Mouse (Mus musculus) B cell, adult 67 days (primary cell): ENCODE data around the gene Gas2l1. TPM values are rescaled to one million over a fixed set of nuclear protein-coding genes. Genes with fewer than 3 reads are reported as not detected.

Source experiments
- total RNA-seq, 2 experiments: library from RNA; stranded (reverse); gene quantifications; 4 replicates each; pipeline ENCODE4 v1.2.4; 2023

Gas2l1 gene
- total RNA-seq: 1 to 10 TPM in 1 of 2 experiments, under 1 TPM in 1; 0.75 to 1.0 TPM

DNA sequence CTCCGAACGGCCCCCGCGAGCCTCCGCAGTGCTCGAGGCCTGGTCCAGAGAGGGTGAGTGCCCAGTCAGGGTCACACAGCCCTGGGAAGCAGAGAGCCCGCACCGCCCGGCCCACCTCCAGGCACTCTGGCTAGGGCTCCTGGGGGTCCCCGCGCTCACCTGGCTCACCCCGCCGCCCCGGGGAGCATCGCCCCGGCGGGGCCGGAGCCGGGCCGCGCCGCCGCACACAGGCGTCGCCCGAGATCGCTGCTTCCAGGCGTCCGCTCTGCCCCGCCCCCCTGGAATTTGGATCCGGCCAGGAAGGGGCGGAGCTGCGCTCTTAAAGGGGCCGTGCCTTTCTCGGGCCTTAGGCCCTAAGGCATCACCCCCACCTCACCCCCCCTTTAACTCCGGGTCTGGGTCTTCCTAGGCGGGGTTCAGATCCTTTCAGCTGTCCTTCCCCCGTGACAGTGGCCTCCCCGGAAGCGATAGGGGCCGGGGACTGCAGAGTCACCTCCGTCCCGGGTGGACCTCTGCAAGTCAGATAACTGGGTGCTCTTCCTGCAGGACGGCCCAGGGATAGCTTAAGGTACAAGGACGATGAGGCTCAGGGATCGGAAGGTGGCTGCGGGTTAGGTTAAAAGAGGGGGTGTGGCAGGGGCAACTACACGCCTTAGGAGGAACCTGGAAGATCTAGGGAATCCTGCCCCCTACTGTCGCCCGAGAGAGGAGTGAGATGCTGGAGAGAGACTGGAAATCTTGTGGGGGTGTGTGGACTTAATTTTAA, at the start of gene Gas2l1:
Gene Gas2l1, minus strand, starts transcription at position 272 of the 766 bp plus-strand sequence.

DNA sequence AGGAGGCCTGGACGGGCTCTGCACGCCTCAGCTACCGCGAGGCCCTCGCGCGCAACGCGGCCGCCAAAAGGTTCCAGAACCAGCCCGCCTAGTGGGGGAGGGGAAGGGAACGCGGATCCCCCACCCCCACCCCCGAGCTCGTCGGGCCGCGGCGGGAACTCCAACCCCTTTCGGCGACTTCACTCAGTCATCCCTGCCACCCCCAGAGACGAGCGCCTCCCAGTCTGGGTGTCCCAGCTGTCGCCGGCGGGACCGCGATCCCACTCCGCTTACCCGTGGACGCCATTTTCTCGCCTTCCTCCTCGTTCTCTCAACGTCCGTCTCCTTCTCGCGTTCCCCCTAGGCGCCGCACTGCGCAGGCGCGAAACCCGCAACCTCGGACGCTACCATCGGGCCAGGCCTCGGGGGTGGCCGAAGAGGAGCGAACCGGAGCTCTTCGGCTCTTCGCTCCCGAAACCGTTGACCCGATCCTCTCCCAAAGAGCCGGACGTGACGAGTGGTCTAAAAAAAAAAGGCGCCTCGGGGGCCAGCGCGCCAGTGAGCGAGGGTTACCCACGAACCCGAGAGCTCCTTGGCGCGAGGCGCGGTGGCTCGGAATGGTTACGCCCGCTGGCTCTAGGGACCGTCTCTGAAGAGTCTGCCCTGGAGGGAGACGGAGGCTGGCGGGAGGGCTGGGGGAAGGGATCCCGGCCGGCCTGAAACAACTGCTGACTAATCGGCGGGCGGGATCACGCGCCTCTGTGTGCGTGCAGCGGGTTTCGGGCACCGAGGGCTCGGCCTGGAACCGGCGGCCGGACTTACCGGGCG, 33.8 kb upstream of the Gas2l1 start, which contains the start of the genes Rhbdd3 and Ewsr1:
Gene Rhbdd3, plus strand, starts transcription at position 191 of the 807 bp plus-strand sequence.
Gene Ewsr1, minus strand, starts transcription at position 531 of the 807 bp plus-strand sequence.

DNA sequence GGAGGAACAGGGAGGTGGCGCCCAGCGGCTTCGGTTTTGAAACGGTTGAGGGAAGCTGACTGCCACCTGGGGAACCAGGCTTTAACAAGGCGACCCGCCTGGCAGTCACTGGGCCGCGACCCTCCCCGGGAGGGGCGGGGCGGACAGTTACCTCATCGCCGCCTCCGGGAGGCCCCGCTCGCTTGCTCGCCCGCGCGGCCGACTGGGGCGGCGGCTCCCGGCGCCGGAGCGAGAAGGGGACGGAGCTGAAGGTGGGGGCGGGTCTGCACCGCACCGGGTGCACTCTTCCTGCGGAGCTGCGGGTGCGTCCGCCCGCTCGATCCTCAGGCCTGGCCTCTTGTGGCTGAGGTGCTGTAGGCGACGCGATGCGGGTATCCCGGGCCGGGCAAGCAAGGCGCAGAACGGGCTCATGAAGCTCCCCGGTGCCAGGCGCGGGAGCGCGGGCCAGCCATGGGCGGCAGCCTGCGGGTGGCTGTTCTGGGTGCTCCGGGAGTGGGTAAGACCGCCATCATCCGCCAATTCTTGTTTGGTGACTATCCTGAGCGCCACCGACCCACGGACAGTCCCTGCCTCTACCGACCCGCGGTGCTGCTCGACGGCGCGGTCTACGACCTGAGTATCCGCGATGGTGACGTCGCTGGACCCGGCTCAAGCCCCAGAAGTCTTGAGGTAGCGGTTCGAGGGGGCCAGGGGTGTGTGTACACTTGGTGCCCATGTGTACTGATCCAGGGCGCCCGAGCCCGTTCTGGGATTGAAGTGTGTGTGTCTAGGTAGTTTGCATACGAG, 7.1 kb downstream of the Gas2l1 start, which contains the start of gene Rasl10a:
Gene Rasl10a, plus strand, starts transcription at position 273 of the 786 bp plus-strand sequence.

Other genes starting within 250 kb of the Gas2l1 start
- 10 to 100 TPM; 48.8 to 48.9 TPM for gene Nf2, start 215.8 kb downstream of the Gas2l1 start, total RNA-seq
- 10 to 100 TPM; 19.4 to 23.3 TPM for gene Nipsnap1, start 191.4 kb downstream of the Gas2l1 start, total RNA-seq
- gene Thoc5, start 170.0 kb downstream of the Gas2l1 start, total RNA-seq: 10 to 100 TPM; 45.5 to 47.2 TPM
- under 1 TPM; 0.18 to 0.26 TPM for gene Nefh, start 117.3 kb downstream of the Gas2l1 start, total RNA-seq
- 100 to 1,000 TPM; 114 to 126 TPM for gene Ap1b1, start 78.5 kb downstream of the Gas2l1 start, total RNA-seq
- gene Rasl10a, start 7.2 kb downstream of the Gas2l1 start, total RNA-seq: 1 to 10 TPM; 4.9 to 6.2 TPM
- 1 to 10 TPM; 7.2 to 8.8 TPM for gene Rhbdd3, start 33.6 kb upstream of the Gas2l1 start, total RNA-seq
- gene Ewsr1, start 33.9 kb upstream of the Gas2l1 start, total RNA-seq: 100 to 1,000 TPM; 589 to 660 TPM
- 10 to 100 TPM; 28.8 to 31.8 TPM for gene Emid1, start 86.9 kb upstream of the Gas2l1 start, total RNA-seq
- 10 to 100 TPM; 18.7 to 19.9 TPM for gene Kremen1, start 196.2 kb upstream of the Gas2l1 start, total RNA-seq